Mouse (Mus musculus): Measurements from ENCODE around the gene Zic3.

The Zic3 gene

GRCm38 (mm10) chrX:58022400-58022799 lies at the start of gene Zic3:
Gene Zic3 (plus strand): TSS chrX:58022700.
- no peak for DNase-seq (ENCODE audit: low spot score)

- no peak for DNase-seq (ENCODE audit: low spot score)
These were observed 40.1 kb upstream of the Zic3 start for GRCm38 (mm10) chrX:57982351-57982750.

DNA sequence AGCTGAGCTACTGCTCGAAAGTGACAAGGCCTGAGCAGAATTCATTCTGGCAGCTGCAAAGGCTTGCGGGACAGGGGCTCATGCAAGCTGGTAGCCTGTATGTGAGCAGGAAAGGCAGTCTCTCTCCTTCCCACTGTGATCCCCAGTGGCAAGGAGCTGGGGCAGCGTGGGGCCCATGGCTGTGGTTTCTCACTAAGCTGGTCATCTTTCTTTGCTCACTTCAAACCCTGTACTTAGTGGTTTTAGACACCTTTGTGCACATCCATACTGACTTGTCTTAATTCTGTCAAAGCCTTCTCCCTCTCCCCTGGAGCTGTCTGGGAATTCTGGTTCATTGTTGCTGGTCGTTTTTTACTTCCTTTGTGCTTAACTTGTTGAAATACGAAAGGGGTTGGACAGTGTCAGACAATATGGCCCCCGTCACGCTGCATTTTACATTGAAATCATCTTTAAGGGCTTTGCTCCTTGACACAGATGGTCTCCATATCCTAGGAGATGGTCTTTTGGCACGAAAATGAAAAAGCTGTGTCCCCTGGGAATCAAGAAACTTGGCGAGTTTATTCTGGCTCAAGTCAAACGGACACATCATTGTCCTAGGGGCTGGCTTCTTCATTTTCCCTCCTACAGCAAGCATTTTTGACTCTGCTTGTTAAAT lies 34.9 kb upstream of the Zic3 start:
- DNase-seq (ENCODE audit: low spot score), result no peak

DNA sequence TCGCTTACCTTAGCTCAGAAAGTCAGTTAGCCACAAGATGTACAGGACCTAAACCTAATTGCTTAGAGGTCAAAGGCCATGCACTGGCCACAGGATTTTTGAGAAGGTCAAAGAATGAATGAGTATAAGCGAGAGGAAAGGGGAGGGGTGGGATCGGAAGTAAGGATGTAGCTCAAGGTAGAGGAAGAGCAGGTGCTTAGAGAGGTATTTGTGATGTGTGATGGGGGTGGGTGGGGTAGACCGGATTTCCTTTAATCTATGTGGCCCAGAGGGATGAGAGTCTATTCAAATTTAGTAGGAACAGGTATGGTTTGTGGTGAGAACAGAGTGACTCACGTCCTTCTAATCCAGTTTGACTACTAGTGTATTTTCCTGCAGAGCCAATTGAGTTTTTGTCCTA lies 9.1 kb upstream of the Zic3 start:
- no peak for DNase-seq (ENCODE audit: low spot score)

DNA sequence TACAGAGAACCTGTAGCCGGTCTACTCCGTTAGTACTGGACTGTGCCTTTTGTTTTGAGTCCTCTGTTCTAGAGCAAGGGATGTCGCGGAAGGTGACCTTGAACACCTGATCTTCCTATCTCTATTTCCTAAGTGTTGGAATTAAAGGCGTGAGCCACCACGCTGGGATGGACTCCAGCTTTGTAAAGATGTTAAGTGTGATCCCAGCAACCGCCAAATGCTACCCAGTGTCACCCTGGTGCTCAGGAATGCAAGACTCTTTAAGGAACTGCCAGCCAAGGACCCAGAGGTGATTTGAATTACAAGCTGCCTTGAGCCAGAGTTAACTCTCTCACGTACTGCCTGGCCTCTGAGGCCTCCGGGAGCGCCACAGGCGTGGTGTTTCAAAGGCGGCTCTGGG lies 8.4 kb upstream of the Zic3 start:
- DNase-seq (ENCODE audit: low spot score), result no peak

- no peak for DNase-seq (ENCODE audit: low spot score)
These were observed 7.7 kb upstream of the Zic3 start for GRCm38 (mm10) chrX:58014761-58015160.

- no peak for DNase-seq (ENCODE audit: low spot score)
These were observed 7.1 kb upstream of the Zic3 start for GRCm38 (mm10) chrX:58015336-58015945.

DNA sequence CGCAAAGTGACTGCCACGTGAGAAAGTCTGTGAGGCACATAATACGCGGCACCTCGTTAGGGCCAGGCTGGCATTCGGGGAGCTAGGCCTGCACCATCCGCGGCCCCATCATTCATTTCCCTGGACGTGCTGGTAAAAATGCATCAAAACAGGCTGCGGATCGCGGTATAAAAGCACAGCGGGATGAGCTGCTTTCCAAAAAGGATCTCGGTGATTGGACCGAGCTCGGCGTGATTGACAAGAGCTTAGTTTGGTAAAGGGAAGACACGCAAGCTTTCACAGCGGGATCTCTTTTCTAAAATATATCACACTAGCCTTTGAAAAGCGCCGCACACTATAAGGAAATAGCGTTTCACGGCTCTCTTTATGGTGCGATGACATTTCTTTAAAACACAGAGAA lies 3.8 kb upstream of the Zic3 start:
- no peak for DNase-seq (ENCODE audit: low spot score)

- no peak for DNase-seq (ENCODE audit: low spot score)
These were observed 3.1 kb upstream of the Zic3 start for GRCm38 (mm10) chrX:58019257-58019953.

GRCm38 (mm10) chrX:58027631-58028030 lies 5.1 kb downstream of the Zic3 start:
- DNase-seq (ENCODE audit: low spot score), result no peak

GRCm38 (mm10) chrX:58028082-58028481 lies 5.6 kb downstream of the Zic3 start:
- no peak for DNase-seq (ENCODE audit: low spot score)

DNA sequence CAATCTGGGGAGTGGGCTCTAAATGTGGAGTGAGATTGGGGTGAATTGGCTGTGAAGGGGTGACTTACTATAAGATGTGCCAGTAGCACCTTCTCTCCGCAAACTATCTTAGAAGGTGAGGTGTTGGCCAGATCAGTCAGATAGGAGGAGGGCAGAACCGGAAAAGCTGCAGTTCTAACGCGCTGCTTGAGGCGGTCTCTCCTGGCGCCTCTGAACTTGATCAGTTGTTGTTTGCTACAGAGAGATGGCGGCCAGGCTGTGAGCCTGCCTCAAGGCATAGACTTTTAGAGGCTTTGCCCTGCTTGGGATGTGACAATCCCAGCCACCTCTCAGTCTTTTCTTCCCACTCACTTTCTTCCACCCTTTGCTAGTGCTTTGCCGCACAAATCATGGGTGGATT lies 6.4 kb downstream of the Zic3 start:
- DNase-seq (ENCODE audit: low spot score), result no peak

GRCm38 (mm10) chrX:58030100-58030834 lies 7.8 kb downstream of the Zic3 start:
- no peak for DNase-seq (ENCODE audit: low spot score)

GRCm38 (mm10) chrX:58030835-58031670 lies 8.6 kb downstream of the Zic3 start:
- DNase-seq (ENCODE audit: low spot score), result no peak

GRCm38 (mm10) chrX:58031671-58032605 lies 9.4 kb downstream of the Zic3 start:
- no peak for DNase-seq (ENCODE audit: low spot score)

DNA sequence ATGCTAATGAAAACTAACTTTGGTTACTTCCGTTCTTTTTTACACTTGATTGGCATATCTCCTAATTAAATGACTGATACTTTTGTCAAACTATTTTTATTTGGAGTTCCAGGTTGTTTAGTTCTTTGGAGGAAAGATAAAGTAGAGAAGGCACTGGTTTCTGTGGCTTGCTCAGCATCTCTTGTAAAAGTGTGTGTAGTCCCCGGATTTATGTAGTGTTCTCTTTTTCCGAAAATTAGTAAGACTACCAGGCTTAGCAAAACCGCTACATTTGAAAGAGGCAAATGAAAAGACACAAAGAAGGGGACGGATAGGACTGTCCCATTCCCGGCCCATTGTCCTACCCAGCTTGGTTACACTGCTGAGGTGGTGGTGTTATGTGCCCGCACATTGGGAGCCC lies 10.1 kb downstream of the Zic3 start:
- no peak for DNase-seq (ENCODE audit: low spot score)

GRCm38 (mm10) chrX:58033521-58033920 lies 11.0 kb downstream of the Zic3 start:
- DNase-seq (ENCODE audit: low spot score), result no peak

- no peak for DNase-seq (ENCODE audit: low spot score)
These were observed 15.8 kb downstream of the Zic3 start for GRCm38 (mm10) chrX:58038061-58039007.

DNA sequence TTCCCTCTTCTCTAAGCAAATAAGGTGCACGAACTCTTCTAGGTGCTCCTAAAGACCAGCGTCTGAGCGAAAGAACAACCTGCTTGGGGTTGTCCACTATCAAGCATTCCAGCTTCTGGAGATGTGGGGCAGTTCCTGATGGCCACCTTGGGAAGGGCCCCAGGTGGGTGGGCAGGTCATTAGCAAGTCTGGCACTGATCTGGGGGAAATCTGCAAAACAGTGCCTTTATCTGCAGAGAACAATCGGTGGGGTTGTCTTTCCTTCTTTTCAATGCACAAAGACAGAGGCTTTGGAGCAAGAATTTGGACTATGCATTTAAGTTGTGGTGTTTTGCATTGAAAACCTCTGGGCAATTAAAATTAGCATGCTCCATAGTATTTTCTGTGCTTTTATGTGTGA lies 17.2 kb downstream of the Zic3 start:
- DNase-seq (ENCODE audit: low spot score), result no peak

GRCm38 (mm10) chrX:58041865-58042264 lies 19.4 kb downstream of the Zic3 start:
- DNase-seq (ENCODE audit: low spot score), result no peak
